Mouse (Mus musculus): ENCODE data around the gene Kcnj11. TPM values are rescaled to one million over a fixed set of nuclear protein-coding genes. Genes with fewer than 3 reads are reported as not detected.

Kcnj11 gene
- polyA plus RNA-seq, 1 experiment from 2014 or later = not detected

DNA sequence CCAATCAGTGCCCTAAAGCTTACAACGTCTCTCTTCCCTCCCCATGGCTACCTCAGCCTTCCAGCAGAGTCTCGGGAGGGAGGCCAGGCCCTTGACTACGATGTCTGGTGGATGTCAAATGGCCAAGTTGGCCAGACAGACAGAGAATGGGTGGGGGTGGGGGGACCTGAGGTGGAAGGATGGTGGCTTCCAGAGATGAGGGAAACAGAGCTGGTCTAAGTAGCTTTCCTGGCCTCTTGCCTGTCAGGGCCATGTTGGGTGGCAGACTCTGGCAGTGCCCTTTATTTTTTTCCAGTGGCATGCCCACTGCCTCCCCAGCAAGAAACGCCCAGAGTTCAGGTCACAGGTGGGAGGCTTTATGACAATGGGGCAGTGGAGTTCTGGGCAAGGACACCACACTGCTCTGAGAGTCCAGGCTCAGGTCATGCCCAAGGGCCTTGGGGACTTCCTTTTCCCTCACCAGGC is 3.2 kb downstream of the Kcnj11 start:
- Histone ChIP-seq H3K27me3 (ENCODE audit: insufficient read depth, low read length) (peaks cover 13% of the 10 kb centered on the region), H3K9me3 (ENCODE audit: low read depth, low read length) (no peaks in the 10 kb centered on the region), H3K9ac (no peak overlapping the region), H3K4me3 (ENCODE audit: low read depth, low read length) (no peak overlapping the region), H3K4me1 (ENCODE audit: insufficient read depth) (peaks cover 4% of the 10 kb centered on the region; the same call in 1 of the 2 replicates), H3K4me2 (0 out of 2 replicates have a peak overlapping the region, but pooled peaks have one; percentile 3), H3K36me3 (ENCODE audit: insufficient read depth) (no peaks in the 10 kb centered on the region), H3K27ac (ENCODE audit: low read depth) (no peak overlapping the region)
- TF ChIP-seq CTCF (IDR thresholded peaks at IDR 0.05; ENCODE audit: low read depth) = no peak
- ATAC-seq (ENCODE audit: insufficient read depth) = no peak
- 60% methylated on average over 4 of the region's 4 CpGs for WGBS
- DNase-seq = no peak

DNA sequence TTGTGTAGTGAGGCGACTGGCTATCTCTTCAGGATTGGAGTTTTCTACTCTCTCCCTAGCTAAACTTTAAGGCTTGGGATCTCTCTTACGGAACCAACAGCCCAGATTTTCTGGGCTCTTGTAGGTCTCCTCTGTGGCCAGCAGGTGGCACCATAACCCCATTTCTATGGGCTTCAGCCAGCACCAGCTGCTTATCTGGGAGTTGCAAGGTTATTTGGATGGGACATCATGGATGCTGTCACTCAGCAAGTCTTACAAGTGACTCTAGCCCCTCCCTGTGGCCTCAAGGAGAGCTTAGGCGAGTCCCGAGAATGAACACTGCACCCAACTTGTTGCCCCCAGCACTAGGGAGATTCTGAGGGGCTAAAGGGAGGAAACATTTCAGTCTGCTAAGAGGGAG is 4.4 kb downstream of the Kcnj11 start:
- TF ChIP-seq CTCF (IDR thresholded peaks at IDR 0.05; ENCODE audit: low read depth) = peak; percentile 90
- H3K9ac ChIP-seq = no peak overlapping the region
- H3K9me3 ChIP-seq (ENCODE audit: low read depth, low read length) = no peaks in the 10 kb centered on the region
- H3K36me3 ChIP-seq (ENCODE audit: insufficient read depth) = no peaks in the 10 kb centered on the region
- H3K4me3 ChIP-seq (ENCODE audit: low read depth, low read length) = no peak overlapping the region
- no peak overlapping the region for H3K27ac ChIP-seq (ENCODE audit: low read depth)
- H3K4me2 ChIP-seq = no peak overlapping the region
- peaks cover 13% of the 10 kb centered on the region for H3K27me3 ChIP-seq (ENCODE audit: insufficient read depth, low read length)
- H3K4me1 ChIP-seq (ENCODE audit: insufficient read depth) = peaks cover 4% of the 10 kb centered on the region; the same call in 1 of the 2 replicates
- ATAC-seq (ENCODE audit: insufficient read depth) (peak; percentile 32; the same call in 1 of the 2 replicates), DNase-seq (peak; percentile 89)
- 5% methylated on average over 4 of the region's 4 CpGs for WGBS

DNA sequence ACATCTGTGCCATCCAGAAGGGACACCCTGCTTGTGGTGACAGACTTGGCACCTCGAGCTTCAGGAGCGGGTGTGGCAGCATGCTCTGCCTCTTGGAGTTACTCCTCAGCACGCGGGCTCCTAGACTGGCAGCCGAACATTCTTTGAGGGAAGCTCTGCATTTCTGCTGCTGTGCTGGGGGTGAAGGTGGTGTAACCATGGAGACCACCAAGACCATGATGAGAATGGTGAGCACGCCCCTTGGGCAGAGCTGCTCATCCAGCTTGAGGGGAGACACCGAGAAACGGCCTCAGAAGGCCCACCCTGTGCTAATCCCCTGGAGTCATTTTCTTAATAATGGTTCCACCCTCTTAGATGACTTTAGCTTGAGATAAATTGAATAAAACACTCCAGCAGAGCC is 7.8 kb downstream of the Kcnj11 start:
- no peak overlapping the region for H3K27ac ChIP-seq (ENCODE audit: low read depth)
- H3K4me3 ChIP-seq (ENCODE audit: low read depth, low read length) = no peak overlapping the region
- no peaks in the 10 kb centered on the region for H3K36me3 ChIP-seq (ENCODE audit: insufficient read depth)
- H3K9me3 ChIP-seq (ENCODE audit: low read depth, low read length) = no peaks in the 10 kb centered on the region
- ATAC-seq (ENCODE audit: insufficient read depth) = no peak
- no peak for DNase-seq
- 46% methylated on average over 8 of the region's 8 CpGs for WGBS
- no peaks in the 10 kb centered on the region for H3K4me1 ChIP-seq (ENCODE audit: insufficient read depth)
- no peak overlapping the region for H3K9ac ChIP-seq
- H3K4me2 ChIP-seq = no peak overlapping the region
- TF ChIP-seq CTCF (IDR thresholded peaks at IDR 0.05; ENCODE audit: low read depth) = no peak
- peaks cover 7% of the 10 kb centered on the region; the same call in 1 of the 2 replicates for H3K27me3 ChIP-seq (ENCODE audit: insufficient read depth, low read length)

DNA sequence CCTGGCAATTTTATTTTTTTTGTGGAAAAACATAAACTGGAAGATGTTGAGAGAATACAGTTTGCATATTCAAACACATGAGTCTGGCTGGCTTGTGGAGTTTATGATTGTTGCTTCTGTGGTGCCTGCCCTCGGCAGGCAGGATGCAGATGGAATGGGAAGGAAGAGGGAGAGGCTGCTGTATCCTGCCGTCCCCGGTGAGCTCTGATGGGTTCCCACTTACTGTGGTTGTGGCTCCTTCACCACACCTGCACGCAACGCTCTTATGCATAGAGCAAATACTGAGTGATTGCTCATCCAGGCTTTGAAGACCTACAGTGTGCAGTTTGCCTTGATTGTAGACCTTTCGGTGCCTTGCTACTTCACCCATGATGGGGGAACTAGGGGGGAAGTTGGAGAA is 12.3 kb downstream of the Kcnj11 start:
- no peak for TF ChIP-seq CTCF (IDR thresholded peaks at IDR 0.05; ENCODE audit: low read depth)
- Histone ChIP-seq H3K4me2 (no peak overlapping the region), H3K36me3 (ENCODE audit: insufficient read depth) (peaks cover 9% of the 10 kb centered on the region), H3K4me1 (ENCODE audit: insufficient read depth) (no peaks in the 10 kb centered on the region), H3K9me3 (ENCODE audit: low read depth, low read length) (no peaks in the 10 kb centered on the region), H3K4me3 (ENCODE audit: low read depth, low read length) (no peak overlapping the region), H3K27me3 (ENCODE audit: insufficient read depth, low read length) (no peaks in the 10 kb centered on the region), H3K9ac (no peak overlapping the region), H3K27ac (ENCODE audit: low read depth) (no peak overlapping the region)
- DNase-seq = no peak
- no peak for ATAC-seq (ENCODE audit: insufficient read depth)
- WGBS = 81% methylated on average over 6 of the region's 6 CpGs

DNA sequence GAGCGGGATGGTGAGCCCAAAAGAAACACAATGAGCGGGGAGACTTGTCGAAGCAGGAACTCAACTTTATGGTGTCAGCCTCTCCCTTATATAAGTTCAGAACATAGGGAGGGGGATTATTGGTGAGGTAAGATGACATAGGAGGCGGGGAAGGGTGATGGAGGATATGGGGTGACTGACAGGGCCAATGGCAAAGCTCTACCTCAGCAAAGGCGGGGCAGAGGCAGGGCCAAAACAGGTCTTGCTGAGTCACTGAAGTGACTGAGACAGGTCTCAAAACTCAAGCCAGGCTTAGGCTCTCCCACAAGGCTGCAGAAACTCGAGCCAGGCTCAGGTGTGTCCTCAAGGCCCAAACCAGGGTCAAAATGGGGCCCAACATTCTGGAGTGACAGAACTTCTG is 14.2 kb downstream of the Kcnj11 start:
- Histone ChIP-seq H3K9ac (no peak overlapping the region), H3K4me2 (no peak overlapping the region), H3K4me3 (ENCODE audit: low read depth, low read length) (no peak overlapping the region), H3K27ac (ENCODE audit: low read depth) (no peak overlapping the region), H3K9me3 (ENCODE audit: low read depth, low read length) (no peaks in the 10 kb centered on the region), H3K36me3 (ENCODE audit: insufficient read depth) (peaks cover 28% of the 10 kb centered on the region), H3K4me1 (ENCODE audit: insufficient read depth) (no peaks in the 10 kb centered on the region), H3K27me3 (ENCODE audit: insufficient read depth, low read length) (no peaks in the 10 kb centered on the region)
- 80% methylated on average over 6 of the region's 6 CpGs for WGBS
- DNase-seq (no peak), ATAC-seq (ENCODE audit: insufficient read depth) (no peak)
- no peak for TF ChIP-seq CTCF (IDR thresholded peaks at IDR 0.05; ENCODE audit: low read depth)

DNA sequence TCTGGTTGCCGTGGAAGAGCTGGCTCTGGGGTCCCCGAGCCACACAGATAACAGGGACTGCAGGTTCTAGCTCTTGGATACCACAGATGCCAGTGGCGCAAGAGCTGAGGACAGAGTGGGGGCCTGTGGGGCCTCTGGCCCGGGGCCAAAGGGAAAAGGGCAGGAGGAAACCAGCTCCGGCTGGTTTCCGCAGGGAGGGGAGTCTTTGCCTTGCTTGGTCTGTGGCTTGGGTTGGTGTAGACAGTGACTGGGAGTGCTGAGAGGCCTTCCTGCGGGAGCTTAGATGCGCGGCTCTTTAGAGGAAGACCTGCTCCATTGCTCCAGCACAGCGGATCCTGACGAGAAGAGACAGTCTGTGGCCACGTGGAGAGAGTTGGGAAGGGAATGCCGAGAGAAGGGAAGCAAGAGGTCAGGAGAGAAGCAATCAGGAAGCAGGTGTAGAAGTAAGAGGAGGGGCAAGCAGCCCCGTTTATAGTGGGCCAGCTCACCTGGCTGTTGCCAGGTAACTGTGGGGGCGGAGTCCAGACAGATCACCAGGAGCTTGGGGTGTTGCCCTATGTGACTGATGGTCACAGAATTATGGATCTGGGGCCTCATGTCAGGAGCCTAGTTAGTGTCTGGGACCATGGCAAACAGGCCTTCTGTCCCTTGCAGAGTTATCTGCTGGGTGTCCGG is 15.6 kb downstream of the Kcnj11 start:
- Histone ChIP-seq H3K36me3 (ENCODE audit: insufficient read depth) (peaks cover 40% of the 10 kb centered on the region), H3K27me3 (ENCODE audit: insufficient read depth, low read length) (no peaks in the 10 kb centered on the region), H3K4me1 (ENCODE audit: insufficient read depth) (no peaks in the 10 kb centered on the region), H3K9ac (no peak overlapping the region), H3K27ac (ENCODE audit: low read depth) (no peak overlapping the region), H3K9me3 (ENCODE audit: low read depth, low read length) (no peaks in the 10 kb centered on the region), H3K4me2 (no peak overlapping the region), H3K4me3 (ENCODE audit: low read depth, low read length) (no peak overlapping the region)
- WGBS = 52% methylated on average over 16 of the region's 16 CpGs
- peak; percentile 48 for DNase-seq
- TF ChIP-seq CTCF (IDR thresholded peaks at IDR 0.05; ENCODE audit: low read depth) = no peak
- peak; percentile 36; the same call in 1 of the 2 replicates for ATAC-seq (ENCODE audit: insufficient read depth)

DNA sequence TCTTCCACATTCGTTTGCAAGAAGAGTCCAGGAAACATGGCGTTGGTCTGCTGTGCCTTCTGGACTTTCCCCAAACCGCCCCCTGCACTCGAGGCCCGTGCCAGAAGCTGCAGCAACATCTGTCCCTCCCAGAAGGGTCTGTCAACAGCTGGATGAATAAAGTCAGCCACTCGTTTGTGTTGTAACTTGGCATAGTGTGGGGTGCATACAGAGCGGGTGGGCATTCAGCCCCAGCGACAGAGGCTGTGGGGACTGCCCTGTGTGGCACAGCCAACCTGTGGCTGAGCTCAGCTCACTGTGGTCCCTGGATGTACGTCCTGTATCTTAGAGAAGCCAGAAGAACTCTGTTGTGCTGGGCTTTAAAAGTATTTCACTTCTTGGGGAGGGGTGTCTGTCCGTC is 16.5 kb downstream of the Kcnj11 start:
- H3K4me3 ChIP-seq (ENCODE audit: low read depth, low read length) = no peak overlapping the region
- no peak overlapping the region for H3K9ac ChIP-seq
- 74% methylated on average over 10 of the region's 10 CpGs for WGBS
- DNase-seq (no peak), ATAC-seq (ENCODE audit: insufficient read depth) (no peak)
- peaks cover 48% of the 10 kb centered on the region for H3K36me3 ChIP-seq (ENCODE audit: insufficient read depth)
- H3K27me3 ChIP-seq (ENCODE audit: insufficient read depth, low read length) = no peaks in the 10 kb centered on the region
- no peaks in the 10 kb centered on the region for H3K9me3 ChIP-seq (ENCODE audit: low read depth, low read length)
- H3K27ac ChIP-seq (ENCODE audit: low read depth) = no peak overlapping the region
- no peak overlapping the region for H3K4me2 ChIP-seq
- H3K4me1 ChIP-seq (ENCODE audit: insufficient read depth) = no peaks in the 10 kb centered on the region
- TF ChIP-seq CTCF (IDR thresholded peaks at IDR 0.05; ENCODE audit: low read depth) = no peak
